Mouse (Mus musculus): Measurements from ENCODE around the gene Ccnd2. TPM values are rescaled to one million over a fixed set of nuclear protein-coding genes. Genes with fewer than 3 reads are reported as not detected.

The Ccnd2 gene
- total and polyA plus RNA-seq, 3 experiments: 67.3 to 407 (median 198) TPM

DNA sequence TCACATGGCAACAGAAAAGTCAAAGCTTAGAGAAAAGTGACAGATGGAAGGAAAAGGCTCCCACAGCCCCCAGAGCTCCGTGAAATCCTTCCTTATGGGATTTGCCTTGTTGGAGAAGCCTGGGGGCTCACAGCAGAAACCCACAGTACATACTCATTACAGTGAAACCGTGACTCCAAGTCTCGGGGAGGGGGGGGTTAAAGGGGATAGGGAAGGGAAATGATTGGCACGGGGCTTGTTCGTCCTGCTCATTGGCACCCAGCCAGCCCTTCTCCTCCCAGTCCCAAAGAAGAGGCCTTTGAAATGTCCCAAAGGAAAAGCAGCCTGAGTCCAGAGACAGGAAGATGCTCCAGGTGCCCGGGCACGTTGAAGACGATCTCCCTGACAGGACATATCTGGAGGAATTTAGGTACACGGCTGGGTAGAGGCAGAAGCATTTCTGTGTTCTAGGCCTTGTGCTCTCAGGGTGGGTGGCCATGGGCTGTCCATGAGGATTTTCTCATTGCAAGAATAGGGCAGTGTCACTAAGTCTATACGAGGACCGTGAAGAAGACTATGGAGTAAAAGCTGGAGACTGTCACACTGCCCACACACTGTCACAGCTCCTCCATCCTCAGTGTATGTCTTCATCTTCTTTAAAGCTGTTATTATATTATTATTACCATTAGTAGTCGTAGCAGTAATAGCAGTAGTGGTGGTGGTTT, 27.2 kb upstream of the Ccnd2 start:
- no peak overlapping the region for H3K9ac ChIP-seq (ENCODE audit: control insufficient read depth, low read depth, low read length, poor library complexity, severe bottlenecking)
- H3K27ac ChIP-seq (ENCODE audit: control insufficient read depth, low read depth, low read length): no peak overlapping the region
- H3K4me1 ChIP-seq (ENCODE audit: control insufficient read depth in 1 of 2, insufficient read depth in 2 of 2, low read length in 2 of 2): no peaks in the 10 kb centered on the region
- H3K27me3 ChIP-seq (ENCODE audit: control insufficient read depth in 1 of 2, insufficient read depth in 2 of 2, low read length in 2 of 2): no peaks in the 10 kb centered on the region
- no peaks in the 10 kb centered on the region for H3K9me3 ChIP-seq (replicated peaks; ENCODE audit: insufficient read depth, low read length)
- TF ChIP-seq SMC3 (IDR thresholded peaks at IDR 0.05; ENCODE audit: low read depth, low read length): no peak
- TF ChIP-seq MAZ (IDR thresholded peaks at IDR 0.05; ENCODE audit: low read depth, low read length): no peak
- TF ChIP-seq ZC3H11A (IDR thresholded peaks at IDR 0.05; ENCODE audit: low read depth, low read length): no peak
- TF ChIP-seq CHD1 (IDR thresholded peaks at IDR 0.05; ENCODE audit: low read depth, low read length): no peak
- TF ChIP-seq ZKSCAN1 (IDR thresholded peaks at IDR 0.05; ENCODE audit: low read depth, low read length): no peak
- TF ChIP-seq E2F4 (IDR thresholded peaks at IDR 0.05; ENCODE audit: borderline replicate concordance, low read depth, low read length): no peak
- no peak for TF ChIP-seq NELFE (IDR thresholded peaks at IDR 0.05; ENCODE audit: low read depth, low read length)
- TF ChIP-seq GABPA (IDR thresholded peaks at IDR 0.05; ENCODE audit: low read depth, low read length): no peak
- TF ChIP-seq JUND (IDR thresholded peaks at IDR 0.05; ENCODE audit: low read depth, low read length): no peak
- no peak for TF ChIP-seq MAX (IDR thresholded peaks at IDR 0.05; ENCODE audit: low read length)
- no peak for TF ChIP-seq SIN3A (IDR thresholded peaks at IDR 0.05; ENCODE audit: low read length)
- TF ChIP-seq MAFK (IDR thresholded peaks at IDR 0.05; ENCODE audit: borderline replicate concordance, low read depth, low read length): no peak
- TF ChIP-seq USF1 (IDR thresholded peaks at IDR 0.05; ENCODE audit: low read depth, low read length): no peak
- TF ChIP-seq POLR2AphosphoS2 (IDR thresholded peaks at IDR 0.05; ENCODE audit: low read length): no peak
- no peak for TF ChIP-seq TAL1 (IDR thresholded peaks at IDR 0.05; ENCODE audit: low read length)
- H3K36me3 ChIP-seq (ENCODE audit: control insufficient read depth in 1 of 2, insufficient read depth in 2 of 2, low read length in 2 of 2): no peaks in the 10 kb centered on the region
- no peak overlapping the region for H3K4me3 ChIP-seq (ENCODE audit: control insufficient read depth in 1 of 2, insufficient read depth in 1 of 2, low read depth in 2 of 2, low read length in 2 of 2)
- DNase-seq (ENCODE audit: low read depth, low spot score): no peak
- no peaks in the 10 kb centered on the region for H3K79me2 ChIP-seq (ENCODE audit: control insufficient read depth, insufficient read depth, low read length, poor library complexity)

GRCm38 (mm10) chr6:127177962-127178361, 26.0 kb upstream of the Ccnd2 start:
- DNase-seq (ENCODE audit: low read depth, low spot score): no peak
- Histone ChIP-seq H3K79me2 (ENCODE audit: control insufficient read depth, insufficient read depth, low read length, poor library complexity) (no peaks in the 10 kb centered on the region), H3K4me3 (ENCODE audit: control insufficient read depth in 1 of 2, insufficient read depth in 1 of 2, low read depth in 2 of 2, low read length in 2 of 2) (no peak overlapping the region), H3K9me3 (replicated peaks; ENCODE audit: insufficient read depth, low read length) (no peaks in the 10 kb centered on the region), H3K36me3 (ENCODE audit: control insufficient read depth in 1 of 2, insufficient read depth in 2 of 2, low read length in 2 of 2) (no peaks in the 10 kb centered on the region), H3K9ac (ENCODE audit: control insufficient read depth, low read depth, low read length, poor library complexity, severe bottlenecking) (no peak overlapping the region), H3K4me1 (ENCODE audit: control insufficient read depth in 1 of 2, insufficient read depth in 2 of 2, low read length in 2 of 2) (no peaks in the 10 kb centered on the region), H3K27ac (ENCODE audit: control insufficient read depth, low read depth, low read length) (no peak overlapping the region), H3K27me3 (ENCODE audit: control insufficient read depth in 1 of 2, insufficient read depth in 2 of 2, low read length in 2 of 2) (no peaks in the 10 kb centered on the region)
- TF ChIP-seq USF2 (IDR thresholded peaks at IDR 0.05; ENCODE audit: borderline replicate concordance in 1 of 2, insufficient read depth in 1 of 2, low read depth in 1 of 2, low read length in 2 of 2) (no peak), TBP (IDR thresholded peaks at IDR 0.05; ENCODE audit: low read depth, low read length) (no peak), USF1 (IDR thresholded peaks at IDR 0.05; ENCODE audit: low read depth, low read length) (no peak), MEF2A (IDR thresholded peaks at IDR 0.05; ENCODE audit: extremely low read depth, insufficient replicate concordance, low read depth, low read length, poor library complexity, severe bottlenecking) (no peak), SIN3A (IDR thresholded peaks at IDR 0.05; ENCODE audit: low read length) (no peak)

Data from MEL (cell line).